Mouse (Mus musculus): ENCODE results near the gene Pld3. TPM values are rescaled to one million over a fixed set of nuclear protein-coding genes. Genes with fewer than 3 reads are reported as not detected.

Gene Pld3
- total RNA-seq, 2 experiments from 2014 or later = 585 to 592 TPM

DNA sequence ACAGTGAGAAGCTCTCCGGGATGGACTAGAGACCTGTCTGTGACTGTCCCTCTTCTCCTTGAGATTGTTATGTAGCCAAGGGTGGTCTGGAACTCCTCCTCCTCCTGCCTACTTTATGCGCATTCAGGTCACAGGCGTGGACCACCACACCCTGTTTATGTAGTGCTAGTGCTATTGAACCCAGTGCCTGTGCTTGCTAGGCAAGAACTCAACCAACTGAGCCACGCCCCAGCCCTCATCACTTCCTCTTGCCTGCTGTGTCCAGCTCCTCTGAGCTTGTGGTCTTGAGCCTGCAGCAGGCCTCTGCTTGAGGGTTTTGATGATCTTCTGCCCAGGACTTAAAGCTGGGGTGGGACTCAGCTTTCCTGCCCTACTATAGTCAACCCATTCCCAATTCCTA lies 19.1 kb upstream of the Pld3 start:
- DNase-seq (ENCODE audit: low spot score in 2 of 2) = no peak

DNA sequence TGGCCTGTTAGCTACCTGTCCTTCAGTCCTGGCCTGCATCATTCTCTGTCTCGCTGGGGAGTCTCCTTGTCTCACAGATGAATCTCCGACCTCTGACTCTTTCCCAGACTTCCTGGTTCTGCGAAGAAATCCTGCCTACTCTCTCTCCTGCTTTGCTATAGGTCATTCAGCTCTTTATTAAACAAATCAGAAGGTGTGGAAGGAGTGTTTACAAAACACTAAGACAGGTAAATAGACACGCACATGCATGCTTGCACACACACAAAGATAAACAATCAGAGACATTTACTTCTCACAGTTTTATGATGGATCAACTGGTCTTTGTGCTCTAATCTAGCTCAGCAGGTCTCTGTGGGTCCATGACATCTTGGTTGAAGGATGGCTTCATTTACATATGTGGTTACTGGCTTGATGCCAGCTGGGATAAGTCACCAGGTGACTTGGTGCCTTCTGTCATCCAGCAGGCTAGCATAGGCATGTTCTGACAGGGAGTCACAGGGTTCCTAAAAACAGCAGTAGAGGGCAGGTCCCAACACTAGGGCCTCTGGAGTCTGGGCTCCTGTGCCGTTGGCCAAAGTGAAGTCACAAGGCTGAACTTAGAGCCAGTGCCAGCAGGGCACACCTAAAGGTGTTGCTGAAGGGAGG lies 16.7 kb upstream of the Pld3 start:
- no peak for DNase-seq (ENCODE audit: low spot score in 2 of 2)

DNA sequence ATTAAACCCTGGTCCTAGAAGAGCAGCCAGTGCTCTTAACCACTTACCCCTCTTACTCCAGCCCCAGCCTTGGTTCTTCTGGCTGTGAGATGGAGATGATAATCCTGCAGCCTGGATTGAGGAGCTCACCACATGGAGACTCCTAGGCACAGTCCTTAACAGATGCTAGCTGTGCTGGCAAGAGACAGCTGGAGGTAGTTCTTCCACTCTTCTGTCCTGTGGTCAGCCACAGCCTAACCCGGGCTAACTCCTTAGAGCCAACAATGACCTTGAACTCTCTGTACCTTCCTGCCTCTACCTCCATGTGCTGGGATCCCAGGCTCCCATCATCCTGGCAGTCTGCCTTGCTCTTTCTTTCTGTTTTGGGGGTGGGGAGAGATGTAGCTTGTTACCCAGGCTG lies 8.0 kb upstream of the Pld3 start:
- no peak for DNase-seq (ENCODE audit: low spot score in 2 of 2)

DNA sequence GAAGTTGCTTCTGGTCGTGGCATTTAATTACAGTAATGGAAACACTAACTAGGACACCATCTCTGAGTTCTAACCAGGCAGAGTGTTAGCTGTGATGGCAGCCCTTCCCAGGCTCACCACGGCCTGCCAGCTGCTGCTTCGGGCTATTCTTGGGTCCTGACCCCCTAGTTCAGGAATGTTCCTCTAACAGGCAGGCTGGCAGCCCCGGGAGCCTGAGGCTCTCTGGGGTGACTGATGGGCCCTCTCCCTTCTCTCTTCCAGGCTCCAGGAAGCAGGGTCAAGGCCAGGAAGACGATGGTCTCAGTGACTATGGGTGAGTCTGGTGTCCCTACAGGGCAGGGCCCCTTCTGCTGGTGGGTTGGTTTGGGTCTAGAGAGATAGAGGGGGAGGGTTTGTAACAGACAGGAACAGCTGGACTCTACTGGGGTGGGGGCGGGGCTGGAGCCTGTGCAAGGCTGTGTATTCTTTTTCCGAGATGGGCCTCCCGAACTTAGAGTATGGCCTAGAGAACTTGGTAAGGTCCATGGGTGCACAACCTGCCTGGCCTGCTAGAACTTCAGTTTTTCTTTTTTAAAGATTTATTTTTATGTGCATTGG lies 7.4 kb upstream of the Pld3 start:
- DNase-seq (ENCODE audit: low spot score in 2 of 2) = no peak

DNA sequence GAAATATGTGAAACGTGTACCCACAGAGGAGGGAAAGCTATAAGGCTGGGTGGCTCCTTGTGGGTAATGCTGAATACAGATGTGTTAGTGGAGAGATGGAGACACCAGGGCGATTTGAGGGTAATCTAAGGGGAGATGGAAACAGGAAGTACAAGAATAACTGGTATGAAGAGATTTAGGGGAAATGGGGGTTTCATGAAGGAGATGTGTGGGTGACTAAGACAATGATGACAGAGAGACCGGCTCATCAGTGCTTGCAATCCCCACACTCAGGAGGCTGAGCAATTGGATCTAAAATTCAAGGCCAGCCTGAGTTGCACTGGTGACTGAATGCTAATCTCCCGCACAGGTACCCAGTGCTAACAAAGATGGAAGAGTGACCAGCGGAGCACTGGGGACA lies 948 bp downstream of the Pld3 start:
- no peak for DNase-seq (ENCODE audit: low spot score in 2 of 2)

DNA sequence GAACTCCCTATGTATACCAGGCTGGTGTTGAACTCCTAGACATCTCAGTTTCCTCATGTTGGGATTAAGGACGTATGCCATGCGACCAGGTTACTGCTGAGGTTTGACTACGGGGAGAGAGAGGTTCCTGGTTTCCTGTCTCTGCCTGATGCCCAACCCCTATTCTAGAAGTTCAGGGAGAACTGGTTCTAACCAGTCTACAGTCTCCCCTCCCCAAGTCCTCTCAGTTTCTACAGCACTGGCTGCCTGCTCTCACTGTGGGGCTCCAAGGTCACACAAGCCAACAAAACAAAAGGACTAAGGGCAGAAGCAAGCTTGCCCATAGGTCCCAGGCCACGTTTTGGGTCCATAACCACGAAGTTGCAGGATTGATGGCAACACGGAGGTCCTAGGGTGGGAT lies 3.4 kb downstream of the Pld3 start:
- no peak for DNase-seq (ENCODE audit: low spot score in 2 of 2)

DNA sequence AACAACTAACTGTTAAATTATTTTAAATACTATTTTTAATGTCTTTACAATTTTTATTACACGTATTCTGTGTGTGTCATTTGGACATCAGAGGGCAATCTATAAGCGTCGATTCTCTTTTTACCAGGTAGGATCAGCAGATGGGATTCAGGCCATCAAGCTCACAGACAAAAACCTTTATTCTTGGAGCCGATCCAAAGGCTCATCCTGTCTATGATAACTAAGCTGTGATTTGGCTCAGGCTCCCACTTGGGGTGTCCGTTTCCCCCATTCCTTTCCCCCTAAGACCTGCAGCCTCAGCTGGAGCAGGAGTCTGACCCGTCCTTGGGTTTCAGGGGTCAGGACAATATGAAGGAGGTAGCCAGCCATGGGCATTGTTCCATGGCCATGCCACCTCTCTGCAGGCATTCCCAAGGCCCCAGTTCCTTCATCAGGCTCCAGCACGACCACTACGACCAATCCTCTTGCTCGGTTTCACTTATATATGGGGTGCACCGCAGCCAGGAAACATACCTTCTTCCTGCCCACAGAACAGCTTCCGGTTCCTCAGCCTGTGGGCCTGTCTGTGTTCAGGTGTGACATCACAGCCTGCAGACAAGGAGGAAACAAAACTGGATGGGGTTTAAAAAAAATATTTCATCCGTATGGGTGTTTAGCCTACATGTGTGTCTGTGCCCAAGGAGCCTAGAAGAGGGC lies 8.2 kb downstream of the Pld3 start:
- DNase-seq (ENCODE audit: low spot score in 2 of 2) = no peak

DNA sequence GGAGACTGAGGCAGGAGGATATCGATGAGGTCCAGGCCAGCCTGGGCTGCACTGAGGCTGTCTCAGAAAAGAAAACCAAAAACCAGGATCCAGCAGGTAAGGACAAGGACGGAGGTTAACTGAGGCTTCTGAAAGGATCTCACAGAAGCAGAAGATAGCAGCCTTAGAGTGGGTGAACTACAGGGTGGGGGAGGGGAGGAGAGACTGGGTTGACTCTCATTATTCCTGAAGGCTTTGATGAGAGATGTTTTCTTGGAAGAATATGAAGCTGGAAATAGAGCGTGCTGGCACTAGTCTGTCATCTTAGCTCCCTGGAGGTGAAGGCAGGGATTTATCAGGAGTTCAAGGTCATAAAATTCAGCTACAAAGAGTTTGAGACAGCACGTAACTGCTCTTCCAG lies 9.2 kb downstream of the Pld3 start:
- DNase-seq (ENCODE audit: low spot score in 2 of 2) = no peak

DNA sequence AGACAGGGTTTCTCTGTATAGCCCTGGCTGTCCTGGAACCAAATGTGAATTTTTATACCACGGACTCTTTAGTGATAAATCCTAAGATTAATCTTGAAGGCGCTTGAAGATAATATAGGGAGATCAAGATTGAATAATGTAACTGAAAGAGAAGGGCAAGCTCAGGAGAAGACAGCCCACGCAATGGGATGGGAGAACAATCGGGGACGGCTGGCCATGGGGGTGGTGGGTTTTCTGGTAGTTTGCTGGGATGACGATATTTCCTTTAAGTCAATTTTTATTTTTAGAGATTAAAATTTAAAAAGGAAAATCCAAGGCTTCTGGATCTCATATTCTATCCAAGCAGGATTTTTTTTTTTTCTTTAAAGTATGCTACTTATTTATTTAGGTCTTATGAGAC lies 10.0 kb downstream of the Pld3 start:
- no peak for DNase-seq (ENCODE audit: low spot score in 2 of 2)

DNA sequence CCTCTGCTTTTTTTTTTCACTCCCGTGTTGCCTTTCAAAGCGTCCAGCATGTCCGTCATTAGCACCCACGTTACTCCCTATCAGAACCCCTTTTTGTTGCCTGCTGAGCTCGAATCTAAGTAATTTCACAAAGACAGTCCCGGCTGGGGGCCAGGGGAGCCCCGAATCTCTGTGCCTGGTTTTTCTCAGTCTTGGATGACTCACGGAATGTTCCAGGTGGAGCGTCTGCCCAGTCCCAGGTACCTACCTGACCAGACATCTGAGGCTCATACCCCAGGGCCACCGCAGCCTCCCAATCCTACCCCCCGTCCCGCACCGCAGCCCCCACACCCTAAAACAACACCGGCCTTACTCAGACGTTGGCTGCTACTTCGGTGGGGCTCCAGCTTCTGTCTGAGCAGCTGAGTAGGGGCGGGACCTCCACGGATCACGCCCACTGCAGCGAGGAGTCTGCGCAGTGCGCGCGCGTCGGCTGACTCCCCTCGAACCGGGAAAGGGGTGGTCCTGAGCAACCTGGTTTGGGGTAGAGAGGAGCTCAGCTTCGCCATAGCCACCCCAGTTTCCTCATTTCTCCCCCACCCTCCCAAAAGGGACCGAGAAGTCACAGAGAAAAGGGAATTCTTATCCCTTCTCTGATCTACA lies 10.5 kb downstream of the Pld3 start:
- peak; percentile 84 to 94 for DNase-seq (ENCODE audit: low spot score in 2 of 2)

DNA sequence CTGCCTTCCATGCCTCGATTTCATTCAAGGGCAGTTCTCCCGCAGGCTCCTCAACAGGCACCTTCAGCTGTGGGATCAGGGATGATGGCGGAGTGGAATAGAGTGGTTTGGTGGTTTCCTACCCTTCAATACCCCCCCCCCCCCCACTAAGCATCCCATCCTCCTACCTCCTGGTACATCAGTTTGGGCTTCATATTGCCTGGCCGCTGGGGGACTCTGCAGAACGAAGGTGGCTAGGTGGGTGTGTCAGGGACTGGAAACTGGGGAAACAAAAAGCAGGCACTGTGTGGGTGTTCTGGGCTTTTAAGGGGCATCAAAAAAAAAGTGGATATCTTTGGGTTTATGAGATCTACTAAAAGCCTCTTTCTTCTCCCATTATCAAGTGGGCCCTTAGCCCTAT lies 11.1 kb downstream of the Pld3 start:
- DNase-seq (ENCODE audit: low spot score in 2 of 2) = no peak

DNA sequence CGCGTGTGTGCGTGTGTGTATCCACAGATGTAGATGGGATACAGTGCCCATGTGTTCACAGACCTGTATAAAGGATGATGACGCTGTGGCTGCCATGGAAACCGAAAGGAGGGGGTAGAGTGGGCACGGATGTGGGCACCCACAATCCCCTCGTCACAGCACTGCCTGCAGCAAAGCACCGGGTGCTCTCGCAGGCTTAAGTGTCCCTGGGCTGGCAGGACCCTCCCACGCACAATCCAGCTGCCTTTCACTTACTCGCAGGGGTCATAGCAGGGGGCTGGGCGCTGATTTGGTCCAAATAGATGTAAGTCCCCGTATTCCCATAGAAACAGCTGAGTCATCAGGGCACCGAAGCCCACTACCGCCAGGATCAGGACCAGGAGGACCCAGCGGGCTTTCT lies 11.6 kb downstream of the Pld3 start:
- peak; percentile 73 to 87 for DNase-seq (ENCODE audit: low spot score in 2 of 2)

DNA sequence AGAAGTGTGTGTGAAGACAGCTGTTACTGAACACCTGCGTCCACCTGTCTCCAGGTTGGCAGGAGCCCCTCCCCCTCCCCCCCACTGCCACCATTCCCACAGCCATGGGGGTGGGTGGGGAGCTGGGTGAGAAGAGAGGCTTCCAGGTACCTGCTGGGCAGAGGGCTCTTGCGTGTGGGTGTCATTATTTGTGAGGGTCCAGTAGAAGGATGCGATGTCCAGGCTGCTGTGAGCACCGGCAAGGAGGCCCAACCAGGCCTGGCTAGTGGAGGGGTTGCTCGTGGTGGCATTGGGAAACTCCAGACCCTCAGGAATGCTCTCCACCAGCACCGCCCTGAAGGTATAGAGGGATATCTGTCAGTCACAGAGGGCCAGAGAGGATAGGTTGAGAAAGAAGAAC lies 12.1 kb downstream of the Pld3 start:
- no peak for DNase-seq (ENCODE audit: low spot score in 2 of 2)

DNA sequence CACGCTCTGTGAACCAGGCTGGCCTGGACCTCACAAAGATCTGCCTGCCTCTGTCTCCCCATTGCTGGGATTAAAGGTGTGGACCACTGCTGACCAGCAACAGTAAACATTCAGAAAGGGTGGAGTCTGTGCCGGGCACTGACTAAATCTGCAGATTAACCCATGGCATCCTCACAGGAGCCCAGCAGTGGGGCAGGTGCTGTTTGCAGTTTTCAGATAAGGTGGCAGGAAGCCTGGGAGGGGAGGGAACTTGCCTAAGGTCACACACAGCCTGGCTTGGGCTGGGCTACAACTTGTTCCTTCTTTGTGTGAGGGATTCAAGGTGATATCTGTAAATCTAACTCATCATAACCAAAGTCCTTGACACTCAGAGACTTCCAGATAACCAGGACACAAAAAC lies 12.5 kb downstream of the Pld3 start:
- DNase-seq (ENCODE audit: low spot score in 2 of 2) = no peak

DNA sequence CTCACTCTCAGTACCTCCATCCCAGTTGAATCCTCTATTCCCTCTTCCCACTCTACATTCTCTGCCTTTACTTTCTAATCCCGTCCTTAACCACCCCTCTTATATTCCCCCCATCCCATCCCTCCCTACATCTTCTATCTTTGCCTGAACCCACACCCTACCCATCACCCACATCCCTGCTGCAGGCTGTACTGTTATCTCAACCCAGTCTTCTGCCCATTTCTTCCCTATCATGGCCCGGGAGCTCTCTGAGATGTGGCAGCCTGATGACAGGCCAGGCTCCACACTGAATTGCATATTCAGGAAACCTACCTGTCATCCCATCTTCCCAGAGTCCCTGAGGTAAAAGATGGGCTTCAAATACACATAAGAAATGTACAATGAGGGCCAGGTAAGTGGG lies 14.2 kb downstream of the Pld3 start:
- no peak for DNase-seq (ENCODE audit: low spot score in 2 of 2)

DNA sequence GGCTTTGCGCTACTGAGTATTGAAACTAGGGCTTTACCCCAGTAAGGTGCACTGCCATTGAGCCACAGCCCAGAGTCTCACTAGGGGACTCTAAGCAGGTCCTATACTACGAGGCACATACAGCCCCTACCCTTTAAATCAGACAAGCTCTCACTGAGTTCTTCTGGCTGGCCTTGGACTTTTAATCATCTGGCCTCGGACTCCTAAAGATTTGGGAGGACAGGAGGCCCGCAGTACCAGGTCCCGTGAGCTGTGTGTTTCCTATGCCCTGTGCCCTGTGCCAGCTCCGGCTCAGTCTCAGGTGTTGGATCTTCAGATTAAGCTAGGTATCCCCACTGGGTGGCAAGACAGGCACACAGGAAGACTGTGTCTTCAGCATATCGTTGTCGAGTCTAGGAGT lies 15.0 kb downstream of the Pld3 start:
- DNase-seq (ENCODE audit: low spot score in 2 of 2) = no peak

DNA sequence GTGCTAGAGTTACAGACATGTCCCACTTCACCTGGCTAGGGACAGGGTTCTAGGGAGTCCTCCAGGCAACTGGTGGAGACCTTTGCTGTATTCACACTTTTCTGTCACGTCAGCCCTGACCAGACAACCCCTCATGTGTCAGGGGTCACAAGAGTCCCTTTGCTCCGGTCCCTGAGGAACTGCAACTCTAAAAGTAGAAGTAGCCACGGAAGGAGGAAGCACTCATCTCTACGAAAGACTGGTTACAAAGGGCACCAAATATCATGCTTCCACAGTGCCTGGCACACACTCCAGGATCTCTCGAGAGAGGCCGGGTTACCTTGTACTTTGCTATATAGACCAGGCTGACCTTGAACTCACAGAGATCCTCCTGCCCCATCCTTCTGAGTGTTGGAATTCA lies 16.4 kb downstream of the Pld3 start:
- no peak for DNase-seq (ENCODE audit: low spot score in 2 of 2)

DNA sequence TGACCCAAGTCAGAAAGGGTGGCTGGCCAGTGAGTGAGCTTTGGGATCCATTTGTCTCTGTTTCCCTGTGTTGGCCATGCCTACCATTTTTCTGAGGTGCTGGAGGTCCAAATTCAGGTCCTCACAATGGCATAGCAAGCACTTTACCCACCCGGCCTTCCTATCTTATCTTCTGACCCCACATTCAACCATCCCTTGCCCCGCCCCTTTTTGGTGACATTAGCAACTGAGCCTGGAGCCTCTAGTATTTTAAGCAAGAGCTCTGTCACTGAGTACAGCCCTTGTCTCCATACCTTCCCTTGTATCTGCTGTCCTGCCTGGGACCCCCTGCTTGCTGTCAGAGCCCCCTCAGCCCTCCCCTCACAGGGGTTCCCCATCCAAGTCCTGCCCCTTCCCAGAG lies 17.6 kb downstream of the Pld3 start:
- DNase-seq (ENCODE audit: low spot score in 2 of 2) = no peak

DNA sequence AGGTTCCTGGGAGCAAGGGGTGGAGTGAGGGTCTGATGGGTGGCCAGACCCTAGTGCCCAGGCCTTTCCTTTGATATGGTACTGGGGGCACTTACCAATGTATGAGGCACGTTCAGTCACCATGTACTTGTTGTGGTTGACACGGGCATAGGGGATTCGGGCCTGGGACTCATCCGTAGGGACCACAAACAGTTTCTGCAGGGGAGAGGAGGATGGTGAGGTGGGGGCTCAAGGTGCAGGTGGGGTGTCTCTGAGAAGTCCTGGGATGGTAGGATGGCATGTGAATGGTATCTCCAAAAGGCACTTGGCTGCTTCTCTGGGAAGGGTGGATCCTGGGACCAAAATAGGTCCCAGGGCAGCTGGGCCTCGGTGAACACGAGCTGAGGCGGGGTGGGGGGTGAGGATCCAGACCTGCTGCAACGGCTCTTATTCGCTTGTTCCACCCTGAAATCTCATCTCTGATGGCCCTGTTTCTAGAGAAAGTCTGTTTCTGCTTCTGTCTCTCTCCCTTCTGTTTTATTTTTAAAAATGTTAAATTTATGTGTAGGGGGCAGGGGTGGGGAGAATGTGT lies 20.5 kb downstream of the Pld3 start:
- DNase-seq (ENCODE audit: low spot score in 2 of 2) = no peak

DNA sequence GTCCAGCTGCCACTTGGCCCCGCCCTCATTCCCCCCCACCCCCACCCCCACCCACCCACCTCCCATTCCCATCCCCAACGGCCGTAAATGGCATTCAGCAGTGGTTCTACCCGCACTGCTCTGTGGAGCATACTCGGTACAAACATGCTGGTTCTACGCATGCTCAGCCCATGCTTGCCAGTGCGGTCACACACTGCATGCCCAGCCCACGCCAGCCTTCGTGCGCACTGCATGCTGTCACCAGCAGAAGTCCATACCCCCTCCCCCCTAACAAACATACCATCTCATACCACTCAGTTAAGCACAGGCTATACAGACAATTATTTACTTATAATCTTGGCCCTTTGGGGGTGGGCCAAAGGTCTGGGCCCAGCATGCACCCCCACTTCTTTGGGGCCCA lies 21.3 kb downstream of the Pld3 start:
- DNase-seq (ENCODE audit: low spot score in 2 of 2) = no peak

DNA sequence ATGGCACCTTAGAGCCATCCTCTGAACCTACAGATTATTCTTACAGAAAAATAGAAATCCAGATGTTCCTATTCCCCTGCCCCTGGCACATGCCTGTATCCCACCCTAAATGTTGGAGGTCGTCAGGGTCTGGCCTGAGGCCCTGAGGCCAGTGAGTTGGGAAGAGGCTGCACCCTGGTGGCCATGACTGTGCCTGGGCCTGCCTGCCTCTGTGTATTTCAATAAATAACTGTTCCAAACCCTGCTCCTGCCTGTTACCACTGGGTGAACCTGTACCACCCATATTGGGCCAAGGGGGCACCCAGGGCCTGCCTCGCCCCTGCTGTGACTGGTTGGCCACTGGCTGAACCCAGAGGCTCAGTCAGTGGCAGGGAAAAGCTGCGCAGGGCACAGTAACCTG lies 22.1 kb downstream of the Pld3 start:
- no peak for DNase-seq (ENCODE audit: low spot score in 2 of 2)

DNA sequence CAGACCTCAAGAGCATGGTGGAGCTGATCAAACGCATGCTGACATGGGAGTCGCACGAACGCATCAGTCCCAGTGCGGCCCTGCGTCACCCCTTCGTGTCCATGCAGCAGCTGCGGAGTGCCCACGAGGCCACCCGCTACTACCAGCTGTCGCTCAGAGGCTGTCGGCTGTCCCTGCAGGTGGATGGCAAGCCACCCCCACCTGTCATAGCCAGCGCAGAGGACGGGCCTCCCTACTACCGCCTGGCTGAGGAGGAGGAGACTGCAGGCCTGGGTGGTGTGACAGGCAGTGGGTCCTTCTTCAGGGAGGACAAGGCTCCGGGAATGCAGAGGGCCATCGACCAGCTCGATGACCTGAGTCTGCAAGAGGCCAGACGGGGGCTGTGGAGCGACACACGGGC lies 23.9 kb downstream of the Pld3 start:
- no peak for DNase-seq (ENCODE audit: low spot score in 2 of 2)
